Mouse (Mus musculus) adrenal gland, adult 18-20 months (tissue): ENCODE measurements around the gene Dock2. TPM values are rescaled to one million over a fixed set of nuclear protein-coding genes. Genes with fewer than 3 reads are reported as not detected.

Experiments
- DNase-seq, 2 experiments: peaks; one replicate each; pipeline ENCODE4 v3.0.0; 2021 to 2022; ENCODE audit warnings: low spot score in 2 of 2
- total RNA-seq, 2 experiments: library from RNA; stranded (reverse); gene quantifications; 1 replicate in 1 of 2; 2 replicates in 1 of 2; pipeline ENCODE4 v1.2.3; 2021

Gene Dock2
- total RNA-seq, 2 experiments from 2014 or later: 2.9 to 5.9 TPM

DNA sequence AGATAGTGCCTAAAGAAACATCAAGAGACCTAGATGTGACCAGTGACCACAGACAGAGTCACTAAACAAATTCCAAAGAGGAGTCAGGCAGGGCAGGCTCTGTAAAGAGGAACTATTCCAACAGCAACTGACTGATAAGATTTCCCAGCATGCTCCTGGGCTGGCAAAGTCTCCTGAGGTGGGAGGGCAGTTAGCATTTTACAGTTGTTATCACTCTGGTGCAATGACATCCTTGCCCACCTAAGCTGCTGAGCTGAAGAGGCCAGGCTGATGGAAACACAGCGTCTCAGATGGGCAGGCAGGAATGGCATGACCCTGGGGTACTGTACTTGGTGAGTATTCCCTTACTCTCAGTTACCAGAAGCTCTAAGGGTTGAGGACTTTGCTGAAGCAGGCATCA lies 484.1 kb downstream of the Dock2 start:
- DNase-seq: no peak

- no peak for DNase-seq
Observed at GRCm38 (mm10) chr11:34297698-34298378, 485.9 kb downstream of the Dock2 start.

- DNase-seq: no peak
Observed at GRCm38 (mm10) chr11:34291304-34291703, 492.4 kb downstream of the Dock2 start.

GRCm38 (mm10) chr11:34290708-34291107 lies 493.0 kb downstream of the Dock2 start:
- DNase-seq: no peak

DNA sequence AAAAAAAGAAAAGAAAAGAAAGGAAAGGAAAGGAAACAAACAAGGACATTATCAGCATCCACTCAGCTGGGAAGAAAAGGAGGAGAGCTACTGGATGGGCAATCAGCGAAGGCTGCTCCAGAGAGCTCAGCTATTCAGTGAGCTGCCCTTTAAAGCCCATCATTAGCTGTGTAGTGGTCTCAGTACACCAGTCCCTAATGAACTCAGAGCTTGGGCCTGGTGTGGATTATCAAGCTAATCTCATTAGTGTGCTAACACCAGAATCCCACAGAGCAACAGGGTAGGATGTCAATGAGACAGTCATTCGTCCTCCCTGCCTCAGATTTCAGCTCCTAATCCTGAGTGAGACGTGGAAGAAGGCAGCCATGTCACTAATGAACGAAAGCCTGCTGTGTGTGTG lies 493.4 kb downstream of the Dock2 start:
- no peak for DNase-seq

DNA sequence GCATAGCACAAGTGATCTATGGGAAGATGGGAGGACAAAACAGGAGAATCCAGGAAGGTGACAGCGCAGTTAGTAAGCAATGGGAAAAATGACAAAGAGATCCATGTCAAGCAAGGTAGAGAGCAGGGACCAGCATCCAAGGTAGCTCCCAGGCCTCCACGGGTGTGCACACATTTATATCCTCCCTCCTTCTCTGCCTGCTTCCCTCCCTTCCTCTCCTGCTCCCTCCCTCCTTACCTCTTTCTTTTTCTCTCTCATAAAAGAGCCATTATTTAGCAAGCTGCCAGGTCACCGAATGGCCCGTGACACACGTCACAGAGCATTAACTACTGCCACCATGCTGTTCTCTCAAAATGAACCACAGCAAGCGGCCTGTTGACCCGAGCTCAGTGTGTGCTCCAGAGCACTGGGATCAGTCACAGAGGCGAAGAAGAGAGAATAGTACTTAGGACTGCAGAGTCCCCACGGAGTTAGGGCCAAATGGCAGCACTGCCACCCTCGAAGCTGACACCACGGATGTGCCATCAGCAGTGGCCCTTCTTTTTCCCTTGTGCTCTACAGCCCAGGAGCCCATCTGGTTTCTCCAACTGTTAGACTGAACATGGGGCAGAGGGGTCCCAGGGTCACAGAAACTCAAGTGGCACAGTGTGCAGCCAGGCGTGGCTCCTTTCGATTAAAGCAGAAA lies 499.4 kb downstream of the Dock2 start:
- DNase-seq: no peak

GRCm38 (mm10) chr11:34277047-34277445 lies 506.6 kb downstream of the Dock2 start:
- DNase-seq: no peak

DNA sequence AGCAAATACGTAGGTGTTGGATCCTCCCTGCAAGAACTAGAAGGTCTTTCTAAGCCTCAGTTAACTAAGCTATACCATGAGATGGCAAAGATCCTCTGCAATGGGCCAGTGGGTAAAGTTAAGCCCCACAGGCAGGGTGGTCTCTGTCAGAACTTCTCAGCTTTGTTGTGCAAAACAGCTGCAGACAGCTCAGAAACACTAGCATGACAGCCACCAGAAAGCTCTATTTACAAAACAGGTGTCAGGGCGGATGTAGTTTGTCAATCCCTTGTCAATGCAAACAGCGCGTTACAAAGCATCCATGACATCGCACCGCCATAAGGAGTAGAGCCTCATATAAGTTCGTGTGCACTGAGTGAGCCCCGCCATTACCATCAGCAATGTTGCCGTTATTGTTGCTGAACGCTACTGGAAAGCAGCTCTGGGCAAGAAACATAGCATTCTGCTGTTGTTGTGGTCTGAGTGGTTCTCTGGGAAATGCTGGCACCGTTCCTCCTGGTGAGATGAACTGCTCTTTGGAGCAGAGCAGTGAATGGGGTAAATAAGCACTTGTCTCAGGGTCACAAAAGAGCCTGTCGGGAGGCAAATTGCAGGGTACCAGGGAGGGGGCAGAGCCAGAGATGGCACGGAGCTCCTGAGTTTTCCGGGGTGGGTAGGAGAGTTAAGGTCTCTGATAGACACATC lies 507.2 kb downstream of the Dock2 start:
- DNase-seq: no peak

GRCm38 (mm10) chr11:34275941-34276340 lies 507.8 kb downstream of the Dock2 start:
- DNase-seq: peak in 1 of 2 experiments; percentile 2

GRCm38 (mm10) chr11:34272016-34272415 lies 511.7 kb downstream of the Dock2 start:
- no peak for DNase-seq

DNA sequence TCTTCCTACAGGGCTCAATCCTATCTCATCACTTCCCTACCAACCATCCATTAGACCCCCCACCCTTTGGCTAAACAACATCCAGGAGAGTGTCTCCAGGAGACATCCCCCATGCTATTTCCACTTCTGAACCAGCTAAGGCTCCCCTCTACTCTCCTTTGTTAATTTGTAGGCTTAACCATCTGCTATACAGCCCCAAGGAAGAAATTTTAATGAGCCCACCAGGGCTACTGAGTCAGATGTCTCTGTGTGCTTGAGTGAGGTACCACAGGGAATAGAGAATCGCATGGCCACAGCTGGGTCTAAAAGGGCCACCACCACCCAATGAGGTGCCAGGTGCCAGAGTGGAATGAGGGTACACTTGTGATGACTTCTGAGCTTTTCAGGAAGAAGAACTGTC lies 519.6 kb downstream of the Dock2 start:
- DNase-seq: no peak

GRCm38 (mm10) chr11:34258849-34259469 lies 524.7 kb downstream of the Dock2 start:
- no peak for DNase-seq

GRCm38 (mm10) chr11:34257548-34258189 lies 526.0 kb downstream of the Dock2 start:
- DNase-seq: no peak

DNA sequence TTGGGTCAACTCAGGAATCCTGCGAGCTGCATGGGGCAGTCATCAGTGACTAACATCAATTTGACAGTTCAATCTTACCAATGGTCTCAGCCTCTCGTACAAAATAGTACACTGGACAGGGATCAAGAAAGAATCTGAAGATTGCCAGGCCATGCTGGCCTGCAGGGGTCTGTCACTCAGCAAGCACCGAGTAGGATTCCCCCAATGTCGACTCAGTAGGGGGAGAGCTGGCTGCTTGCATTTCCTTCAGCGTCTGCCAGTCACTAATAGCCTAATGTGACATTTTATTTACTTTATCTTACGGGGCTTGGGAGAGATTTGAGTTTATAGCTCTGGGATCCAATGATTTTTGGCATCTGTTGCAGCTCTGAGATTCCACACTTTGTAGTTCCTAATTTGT lies 540.7 kb downstream of the Dock2 start:
- no peak for DNase-seq

GRCm38 (mm10) chr11:34240252-34240651 lies 543.4 kb downstream of the Dock2 start:
- no peak for DNase-seq

GRCm38 (mm10) chr11:34239691-34240090 lies 544.0 kb downstream of the Dock2 start:
- peak in 1 of 2 experiments; percentile 10 for DNase-seq

GRCm38 (mm10) chr11:34236885-34237284 lies 546.8 kb downstream of the Dock2 start:
- no peak for DNase-seq

- peak; percentile 16 to 28 for DNase-seq
Observed at GRCm38 (mm10) chr11:34236091-34236759, 547.5 kb downstream of the Dock2 start.

DNA sequence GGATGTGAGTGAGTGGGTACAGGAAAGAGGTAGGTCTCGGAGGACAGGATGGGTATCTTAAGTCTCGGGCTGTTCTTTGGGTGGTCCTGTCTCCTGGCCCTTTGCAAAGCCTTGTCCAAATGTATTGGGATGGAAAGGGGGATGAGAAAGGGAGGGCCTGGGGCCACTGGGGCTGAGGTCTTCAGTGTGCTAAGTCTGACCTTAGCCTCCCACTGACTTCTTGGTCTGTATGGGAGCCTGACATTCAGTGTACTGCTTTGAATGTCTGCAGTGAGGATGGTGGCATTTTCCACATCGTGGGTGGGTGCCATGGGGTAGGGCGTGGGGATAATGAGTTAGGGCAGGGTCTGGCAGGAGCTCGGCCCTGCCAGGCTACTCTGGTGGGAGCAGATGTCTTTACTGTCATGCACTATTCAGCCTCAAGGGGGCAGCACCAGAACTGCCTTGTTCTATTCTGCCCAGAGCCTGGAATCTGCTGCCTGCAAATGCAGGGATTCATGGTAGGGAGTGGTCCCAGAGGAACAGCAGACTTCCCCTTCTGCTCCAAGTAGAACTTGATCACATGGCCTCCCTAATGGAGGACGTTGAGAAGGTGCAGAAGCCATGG lies 554.8 kb downstream of the Dock2 start:
- peak; percentile 50 to 51 for DNase-seq

GRCm38 (mm10) chr11:34227180-34227579 lies 556.5 kb downstream of the Dock2 start:
- DNase-seq: no peak
